Mouse (Mus musculus) frontal cortex, postnatal 36 days (tissue): ENCODE results near the gene Glra2.
"Not testable (repeated sequence)": the region's sequence is repeated elsewhere in the genome, so short reads cannot be mapped to it uniquely, and the experiment has no call there.

ENCODE experiments used
- DNase-seq, 2 experiments: peaks; one replicate each; pipeline ENCODE4 v3.0.0; 2022; ENCODE audit warnings: low spot score in 2 of 2

The Glra2 gene

GRCm38 (mm10) chrX:165326939-165327698, at the start of gene Glra2:
Gene Glra2, minus strand, starts transcription at chrX:165327393.
- DNase-seq, result peak; percentile 6 to 7

- DNase-seq, result peak; percentile 7 to 17
These were observed 35.6 kb upstream of the Glra2 start for GRCm38 (mm10) chrX:165362798-165363197.

DNA sequence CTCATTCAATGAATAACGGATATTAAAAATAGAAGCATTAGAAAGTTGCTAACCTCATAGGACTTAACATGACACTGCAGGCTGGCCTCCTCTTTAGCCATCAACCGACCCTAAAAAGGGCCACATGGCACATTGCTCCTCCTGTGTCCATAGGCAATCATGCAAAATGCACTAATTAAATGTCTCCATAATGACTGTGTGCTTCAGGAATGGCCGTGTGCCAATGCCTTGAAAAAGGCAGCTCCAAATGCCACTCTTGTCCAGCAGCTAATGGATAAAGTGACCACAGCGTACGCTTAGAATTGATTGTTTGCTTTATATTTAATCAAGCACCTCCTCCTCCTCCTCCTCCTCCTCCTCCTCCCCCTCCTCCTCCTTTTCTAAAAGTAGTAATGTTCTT, 17.4 kb upstream of the Glra2 start:
- no peak for DNase-seq

DNA sequence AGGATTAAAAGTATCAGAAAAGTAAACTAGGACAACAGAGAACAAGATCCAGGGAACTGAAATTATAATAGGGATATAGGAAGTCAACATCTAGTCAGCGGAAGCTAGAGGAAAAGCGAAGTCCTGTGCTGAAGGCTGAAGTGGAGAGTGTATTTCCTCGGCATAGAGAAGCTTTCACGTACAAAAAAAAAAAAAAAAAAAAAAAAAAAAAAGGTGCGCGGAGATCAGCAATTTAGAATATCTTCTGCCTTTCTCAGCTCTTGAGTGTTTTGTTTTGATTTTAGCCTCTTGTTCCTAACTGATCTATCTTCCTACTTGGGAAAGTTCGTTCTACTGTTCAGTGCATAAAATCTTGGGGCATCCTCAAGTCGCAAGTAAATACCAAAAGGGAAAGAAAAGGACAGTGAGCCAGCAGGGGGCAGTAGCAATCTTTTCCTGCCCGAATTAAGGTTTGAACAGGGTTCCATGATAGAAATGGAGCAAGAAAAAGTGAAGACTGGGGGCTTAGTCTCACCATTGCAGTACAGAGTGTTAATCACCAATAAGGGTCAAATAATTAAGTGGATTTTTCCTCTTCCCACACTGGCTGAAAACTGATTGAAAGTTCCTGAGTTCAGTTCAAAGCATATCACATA, 623 bp upstream of the Glra2 start:
- DNase-seq, result peak; percentile 50 to 72

DNA sequence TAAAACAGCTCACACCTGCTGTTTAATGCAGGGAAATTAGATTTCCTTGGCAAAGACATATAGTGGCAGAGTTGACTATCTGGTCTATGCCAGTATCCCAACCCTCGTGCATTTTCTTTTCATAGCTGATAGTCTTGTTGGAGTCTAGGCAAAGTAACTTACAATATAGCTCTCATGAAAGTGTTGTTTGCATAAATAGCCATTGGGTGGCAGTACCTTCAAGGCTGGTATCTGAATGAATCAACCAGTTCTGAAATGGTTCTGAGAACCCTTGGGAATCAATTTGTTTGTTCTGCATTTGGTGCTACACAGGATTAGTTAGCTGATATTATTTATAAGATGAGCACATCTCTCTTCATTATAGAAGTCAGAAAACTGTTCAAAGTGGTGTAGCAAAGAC, 133.6 kb downstream of the Glra2 start:
- peak in 1 of 2 experiments; percentile 20 for DNase-seq

- no peak for DNase-seq
These were observed 136.0 kb downstream of the Glra2 start for GRCm38 (mm10) chrX:165191170-165191569.

DNA sequence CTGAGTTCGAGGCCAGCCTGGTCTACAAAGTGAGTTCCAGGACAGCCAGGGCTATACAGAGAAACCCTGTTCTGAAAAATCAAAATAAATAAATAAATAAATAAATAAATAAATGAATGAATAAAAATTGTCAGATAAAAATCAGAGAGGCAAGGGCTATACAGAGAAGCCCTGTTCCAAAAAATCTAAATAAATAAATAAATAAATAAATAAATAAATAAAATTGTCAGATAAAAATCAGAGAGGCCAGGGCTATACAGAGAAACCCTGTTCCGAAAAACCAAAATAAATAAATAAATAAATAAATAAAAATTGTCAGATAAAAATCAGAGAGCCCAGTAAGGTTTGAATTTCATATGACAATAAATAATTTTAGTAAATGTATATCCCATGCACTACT, 144.2 kb downstream of the Glra2 start:
- DNase-seq, result not testable (repeated sequence)

DNA sequence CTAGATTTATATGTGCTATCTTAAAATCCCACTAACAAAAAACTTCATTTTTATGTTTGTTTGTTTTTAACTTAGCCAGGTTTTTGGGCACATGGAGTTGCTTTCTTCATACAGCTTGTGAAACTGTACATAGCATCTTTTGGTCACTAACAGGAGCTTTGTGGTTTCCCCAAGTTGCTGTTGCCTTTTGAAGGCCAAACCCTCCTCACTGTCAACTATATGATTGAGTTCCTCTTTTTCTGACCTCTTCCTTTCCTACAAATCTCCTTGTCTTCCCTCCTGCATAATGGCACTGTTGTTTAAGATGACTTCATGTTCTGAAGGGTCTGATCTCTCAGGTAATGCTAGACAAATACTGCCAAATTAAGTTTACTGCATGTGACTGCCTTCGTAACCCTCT, 170.6 kb downstream of the Glra2 start:
- DNase-seq, result no peak

GRCm38 (mm10) chrX:165104171-165104570, 223.0 kb downstream of the Glra2 start:
- DNase-seq, result peak in 1 of 2 experiments; percentile 11
